Comparison of ENCODE assay signal across 10 mouse cellular contexts in the genomic region with DNA sequence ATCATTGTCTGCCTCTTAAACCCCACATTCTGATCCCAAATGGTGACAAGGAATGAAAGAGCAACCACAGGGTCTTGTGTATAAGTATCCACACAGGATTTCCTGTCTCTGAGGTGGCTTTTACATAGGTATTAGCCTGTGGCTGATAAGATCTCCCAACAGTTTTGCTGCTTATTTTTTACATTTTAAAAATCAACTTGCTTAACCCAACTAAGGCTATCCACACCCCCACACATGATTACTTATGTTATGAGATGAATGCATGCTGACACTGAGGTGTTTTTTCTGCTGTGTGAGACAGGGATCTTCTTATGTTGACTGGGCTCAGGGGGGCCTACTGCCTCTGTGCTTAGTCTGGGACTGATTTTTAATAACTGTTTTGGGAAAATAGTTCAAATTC. TPM values are rescaled to one million over a fixed set of nuclear protein-coding genes. Genes with fewer than 3 reads are reported as not detected.
A peak's percentile ranks its signal among the peaks of the same experiment; 100 is the strongest.
DNase-seq lines count a peak whose midpoint lies in the region; ATAC-seq lines count a peak whose summit lies in the region.
"Had no signal": no experiment of that assay in that cellular context is flagged by ENCODE, and none has a peak within 500 bp of the region (broad histone marks: within the 10 kb centered on the region; RNA-seq: fewer than 3 reads in every experiment).

No protein-coding gene starts in this region.

- no peaks in the 10 kb centered on the region for H3K36me3 ChIP-seq in hindbrain, embryonic 13.5 days
- no peaks in the 10 kb centered on the region for H3K36me3 ChIP-seq in hindbrain, embryonic 16.5 days (ENCODE audit: control insufficient read depth, insufficient read depth, low read length)

- intact Hi-C loops in gastrocnemius, postnatal 14 days (cut with DNase I; ENCODE audit: low total_unique reads) = loop anchor here (10.0 kb wide), 1 partner anchor 58 kb away; no protein-coding TSS in a partner anchor

- H3K9me3 ChIP-seq in hindbrain, embryonic 13.5 days = no peaks in the 10 kb centered on the region
- H3K9me3 ChIP-seq in hindbrain, embryonic 16.5 days (ENCODE audit: control insufficient read depth, low read length) = no peaks in the 10 kb centered on the region
- H3K9me3 ChIP-seq: megakaryocyte, embryonic 14.5 days had no signal

- no peak overlapping the region for H3K4me3 ChIP-seq in hindbrain, embryonic 13.5 days
- H3K4me3 ChIP-seq in hindbrain, embryonic 16.5 days (ENCODE audit: low read length) = no peak overlapping the region

- no peak overlapping the region for H3K27ac ChIP-seq in hindbrain, embryonic 13.5 days
- H3K27ac ChIP-seq in hindbrain, embryonic 16.5 days (ENCODE audit: low read depth, low read length) = no peak overlapping the region

- peak overlapping the region; percentile 92 for H3K4me2 ChIP-seq in hindbrain, embryonic 13.5 days
- H3K4me2 ChIP-seq in hindbrain, embryonic 16.5 days (ENCODE audit: low read length) = no peak overlapping the region

- ATAC-seq in hindbrain, embryonic 13.5 days (ENCODE audit: low FRiP score) = no peak
- ATAC-seq in hindbrain, embryonic 16.5 days = no peak
- peak; percentile 25 for ATAC-seq in inflammation-experienced regulatory T-cells, adult 6 months
- ATAC-seq: intestine, postnatal 0 days had no signal

- peak; percentile 30 for DNase-seq in 3T3-L1 (ENCODE audit: low read depth, low spot score)
- DNase-seq in CD4-positive helper T cell, adult 2 months (ENCODE audit: low read depth, low spot score) = peak; percentile 55
- no peak for DNase-seq in embryo, embryonic 10.5 days (ENCODE audit: low spot score)
- no peak for DNase-seq in gastrocnemius, postnatal 14 days
- DNase-seq: thymus, postnatal 36 days had no signal

- H3K9ac ChIP-seq in hindbrain, embryonic 13.5 days = no peak overlapping the region
- H3K9ac ChIP-seq in hindbrain, embryonic 16.5 days (ENCODE audit: low read depth, low read length) = no peak overlapping the region

- H3K4me1 ChIP-seq in hindbrain, embryonic 13.5 days (replicated peaks) = peaks cover 21% of the 10 kb centered on the region
- peaks cover 5% of the 10 kb centered on the region for H3K4me1 ChIP-seq in hindbrain, embryonic 16.5 days (ENCODE audit: control insufficient read depth, insufficient read depth, low read depth, low read length)

- H3K27me3 ChIP-seq in hindbrain, embryonic 13.5 days = 0 out of 2 replicates have a peak, but pooled peaks cover 2% of the 10 kb centered on the region
- H3K27me3 ChIP-seq in hindbrain, embryonic 16.5 days (replicated peaks; ENCODE audit: control insufficient read depth, insufficient read depth, low read length) = no peaks in the 10 kb centered on the region
- H3K27me3 ChIP-seq: megakaryocyte, embryonic 14.5 days had no signal

RNA-seq across cellular contexts. Expression of a gene that starts 1.3 kb away (rescaled TPM):
- polyA plus RNA-seq in hindbrain, embryonic 13.5 days (2015; fragmentation: Nextera tagmentation; extraction: Ambion mirVana) = 20.1 and 27.2 TPM in 2 replicates
- polyA plus RNA-seq in hindbrain, embryonic 16.5 days (2015; fragmentation: Nextera tagmentation; extraction: Ambion mirVana) = 17.1 and 24.7 TPM in 2 replicates
- polyA plus RNA-seq in inflammation-experienced regulatory T-cells, adult 6 months (2017; shearing (Covaris generic)) = 10 to 100 TPM; 63.4 to 80.2 (median 77.9) TPM
- total RNA-seq in gastrocnemius, postnatal 14 days (2021) = 10 to 100 TPM; 46.3 to 58.0 TPM

Comparison
In these comparisons a context has a peak if more than half of its experiments do, and no peak if none do; other contexts are left out.
1. DNase-seq: peak in 3T3-L1 (single experiment) and CD4-positive helper T cell, adult 2 months (single experiment); none in embryo, embryonic 10.5 days (single experiment) and gastrocnemius, postnatal 14 days (single experiment).